ENCODE assay signal across 16 mouse cellular contexts in the genomic region with DNA sequence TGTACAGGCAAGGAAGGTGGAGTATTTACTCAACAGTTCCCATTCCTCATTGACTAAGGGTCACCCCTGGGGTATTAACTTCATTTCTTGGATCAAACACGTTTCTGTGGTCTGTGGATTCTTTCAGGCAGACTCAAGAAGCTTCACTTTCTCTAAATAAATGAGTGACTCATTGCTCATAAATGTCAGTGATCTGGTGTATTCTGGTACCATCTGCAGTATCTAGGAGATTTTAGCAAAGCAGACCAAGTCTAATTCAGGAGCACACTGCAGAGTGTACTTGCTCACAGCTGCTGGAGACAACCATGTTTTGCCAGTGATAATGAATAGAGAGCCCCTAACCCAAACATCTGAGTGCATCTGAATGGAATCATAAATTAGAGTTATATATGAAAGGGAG.
A peak's percentile ranks its signal among the peaks of the same experiment; 100 is the strongest.
DNase-seq lines count a peak whose midpoint lies in the region; TF ChIP-seq lines count a peak whose summit lies in the region.
"Had no signal": no experiment of that assay in that cellular context is flagged by ENCODE, and none has a peak within 500 bp of the region (broad histone marks: within the 10 kb centered on the region; RNA-seq: fewer than 3 reads in every experiment).

No protein-coding gene starts in this region.

- TF ChIP-seq CTCF in left cerebral cortex, adult 2 months (IDR thresholded peaks at IDR 0.05), result no peak
- TF ChIP-seq CTCF in cortical plate, adult 2 months (IDR thresholded peaks at IDR 0.05; ENCODE audit: extremely low read depth, insufficient read depth, low read length), result no peak

- H3K27ac ChIP-seq in left cerebral cortex, adult 2 months, result peak overlapping the region; percentile 24; the same call in 1 of the 2 replicates
- H3K27ac ChIP-seq in cortical plate, adult 2 months (ENCODE audit: insufficient read depth, low read length), result 0 out of 2 replicates have a peak overlapping the region, but pooled peaks have one; percentile 46
- H3K27ac ChIP-seq: embryonic facial prominence, embryonic 13.5 days; hindbrain, embryonic 15.5 days had no signal

- no peak for DNase-seq in left cerebral cortex, adult 2 months (ENCODE audit: extremely low spot score in 1 of 2, low spot score in 2 of 2)
- DNase-seq in left cerebral cortex, postnatal 4 days, result no peak
- peak; percentile 84 for DNase-seq in Muller cell, postnatal 12 days (ENCODE audit: inconsistent ontology term)
- peak; percentile 3 for DNase-seq in yolk sac, embryonic 10.5 days (ENCODE audit: low spot score)
- DNase-seq in spleen, adult 18-20 months, result no peak
- DNase-seq in layer of hippocampus, adult 11-12 months (ENCODE audit: low spot score), result no peak
- DNase-seq in retina, postnatal 1 day, result no peak
- DNase-seq: adrenal gland, adult 2 months; adrenal gland, postnatal 25 days; cerebellum, adult 8-10 months; cerebellum, postnatal 14 days; gastrocnemius, postnatal 14 days had no signal

- TF ChIP-seq POLR2A in cortical plate, adult 2 months (IDR thresholded peaks at IDR 0.05; ENCODE audit: extremely low read depth, insufficient read depth, low read length), result no peak

- intact Hi-C loops in left cerebral cortex, adult 2 months (cut with DNase I), result loop anchor here (10.0 kb wide), 1 partner anchor 208 kb away; the partner anchor contains the start of gene Ahr
- intact Hi-C loops in left cerebral cortex, postnatal 4 days (cut with DNase I), result no loop called here

- H3K4me1 ChIP-seq in cortical plate, adult 2 months (ENCODE audit: control insufficient read depth, insufficient read depth, low read length), result no peaks in the 10 kb centered on the region; the same call in 1 of the 2 replicates
- H3K4me1 ChIP-seq: heart, embryonic 12.5 days had no signal

- H3K4me3 ChIP-seq in left cerebral cortex, adult 2 months, result no peak overlapping the region
- H3K4me3 ChIP-seq in cortical plate, adult 2 months (ENCODE audit: insufficient read depth, low read length), result no peak overlapping the region
- H3K4me3 ChIP-seq: embryonic facial prominence, embryonic 13.5 days; heart, embryonic 12.5 days; hindbrain, embryonic 15.5 days had no signal

Comparison
In these comparisons a context has a peak if more than half of its experiments do, and no peak if none do; other contexts are left out.
1. DNase-seq: peak in Muller cell, postnatal 12 days (single experiment) and yolk sac, embryonic 10.5 days (single experiment); none in left cerebral cortex, adult 2 months (0 of 2), left cerebral cortex, postnatal 4 days (single experiment), spleen, adult 18-20 months (0 of 2), layer of hippocampus, adult 11-12 months (single experiment) and retina, postnatal 1 day (single experiment).